In genomic region chr1:40428910-40429675, GRCm38 (mm10) we compare ENCODE assay signal across 22 mouse cellular contexts. TPM values are rescaled to one million over a fixed set of nuclear protein-coding genes. Genes with fewer than 3 reads are reported as not detected.
A peak's percentile ranks its signal among the peaks of the same experiment; 100 is the strongest.
DNase-seq lines count a peak whose midpoint lies in the region; ATAC-seq and TF ChIP-seq lines count a peak whose summit lies in the region.
"Had no signal": no experiment of that assay in that cellular context is flagged by ENCODE, and none has a peak within 500 bp of the region (broad histone marks: within the 10 kb centered on the region; RNA-seq: fewer than 3 reads in every experiment).

Gene Il1rl1 (plus strand): TSS chr1:40429570.

- H3K9ac ChIP-seq in liver, postnatal 0 days (replicated peaks) = peak within 1 kb of the TSS; percentile 47; the same call in 1 of the 2 replicates
- H3K9ac ChIP-seq: heart, embryonic 13.5 days; limb, embryonic 12.5 days had no signal

- TF ChIP-seq CTCF in liver, postnatal 0 days (IDR thresholded peaks at IDR 0.05; ENCODE audit: low read depth) = no peak

- no peaks in the 10 kb centered on the region for H3K27me3 ChIP-seq in liver, postnatal 0 days (ENCODE audit: insufficient read depth, low read length)
- H3K27me3 ChIP-seq: heart, embryonic 13.5 days; limb, embryonic 12.5 days had no signal

- H3K9me3 ChIP-seq in liver, postnatal 0 days (ENCODE audit: low read length) = no peaks in the 10 kb centered on the region
- H3K9me3 ChIP-seq: forebrain, embryonic 10.5 days; heart, embryonic 13.5 days; limb, embryonic 12.5 days had no signal

- H3K4me3 ChIP-seq in liver, postnatal 0 days (ENCODE audit: low read depth, low read length) = peak within 1 kb of the TSS; percentile 39
- H3K4me3 ChIP-seq: forebrain, embryonic 10.5 days; heart, embryonic 13.5 days; layer of hippocampus, adult 2 months; limb, embryonic 12.5 days had no signal

- H3K36me3 ChIP-seq in liver, postnatal 0 days (replicated peaks; ENCODE audit: insufficient read depth, low read length) = no peaks in the 10 kb centered on the region
- H3K36me3 ChIP-seq: forebrain, embryonic 10.5 days; heart, embryonic 13.5 days; limb, embryonic 12.5 days had no signal

- H3K4me1 ChIP-seq in liver, postnatal 0 days (ENCODE audit: insufficient read depth) = 0 out of 2 replicates have a peak, but pooled peaks cover 3% of the 10 kb centered on the region
- H3K4me1 ChIP-seq: forebrain, embryonic 10.5 days; heart, embryonic 13.5 days; limb, embryonic 12.5 days had no signal

- ATAC-seq in liver, postnatal 0 days = peak; percentile 85
- ATAC-seq: hindbrain, postnatal 0 days; midbrain, embryonic 16.5 days had no signal

- peak within 1 kb of the TSS; percentile 62 for H3K4me2 ChIP-seq in liver, postnatal 0 days (ENCODE audit: low read depth, low read length)
- H3K4me2 ChIP-seq: heart, embryonic 13.5 days; limb, embryonic 12.5 days had no signal

- peak within 1 kb of the TSS; percentile 56 for H3K27ac ChIP-seq in liver, postnatal 0 days (ENCODE audit: low read depth)
- H3K27ac ChIP-seq: forebrain, embryonic 10.5 days; heart, embryonic 13.5 days; hindbrain, postnatal 0 days; layer of hippocampus, adult 2 months; limb, embryonic 12.5 days had no signal

- peak; percentile 99 for TF ChIP-seq EP300 in liver, postnatal 0 days (IDR thresholded peaks at IDR 0.05; ENCODE audit: low read depth)

- 47% methylated on average over 5 of the region's 5 CpGs for WGBS in liver, postnatal 0 days (ENCODE audit: insufficient replicate concordance)

- DNase-seq in 416B (ENCODE audit: low read depth) = peak; percentile 79
- peak; percentile 58 for DNase-seq in c-Kit-positive CD71-positive TER-119-negative erythroid progenitor cells, embryonic 14.5 days (ENCODE audit: low read depth)
- peak; percentile 54 for DNase-seq in induced T-regulatory cell, adult 2 months (ENCODE audit: low read depth)
- DNase-seq in liver, postnatal 0 days = no peak
- no peak for DNase-seq in adrenal gland, adult 18-20 months (ENCODE audit: low spot score in 2 of 2)
- no peak for DNase-seq in gastrocnemius, postnatal 4 days (ENCODE audit: low spot score in 2 of 2)
- DNase-seq in thymus, postnatal 10 days (ENCODE audit: low spot score in 2 of 2) = no peak
- no peak for DNase-seq in adrenal gland, adult 8-10 months
- DNase-seq: cerebellum, adult 11-12 months; gastrocnemius, postnatal 25 days; heart, postnatal 36 days; kidney, adult 18-20 months; kidney, postnatal 10 days; right cerebral cortex, postnatal 14 days; thymus, postnatal 25 days had no signal

RNA-seq across cellular contexts. Expression of gene Il1rl1, which starts in this region (rescaled TPM):
- 0.89 and 1.4 TPM in 2 replicates for polyA plus RNA-seq in liver, postnatal 0 days (2015; fragmentation: Nextera tagmentation; extraction: Ambion mirVana)
- total RNA-seq in adrenal gland, adult 18-20 months (2021) = 1 to 10 TPM in 1 of 2 experiments, under 1 TPM in 1; 0.40 to 1.1 TPM
- 1 to 10 TPM; 5.9 to 8.8 TPM for total RNA-seq in gastrocnemius, postnatal 4 days (2021)
- total RNA-seq in adrenal gland, adult 8-10 months (2022) = 1 to 10 TPM in 2 of 4 experiments, under 1 TPM in 2; 0.38 to 1.5 (median 0.82) TPM
- polyA plus RNA-seq: embryonic facial prominence, embryonic 11.5 days; forebrain, embryonic 10.5 days had no signal

Comparison
In these comparisons a context has a peak if more than half of its experiments do, and no peak if none do; other contexts are left out.
1. DNase-seq: peak in 416B (single experiment), c-Kit-positive CD71-positive TER-119-negative erythroid progenitor cells, embryonic 14.5 days (single experiment) and induced T-regulatory cell, adult 2 months (single experiment); none in liver, postnatal 0 days (single experiment), adrenal gland, adult 18-20 months (0 of 2), gastrocnemius, postnatal 4 days (0 of 2), thymus, postnatal 10 days (0 of 2) and adrenal gland, adult 8-10 months (single experiment).